Mouse (Mus musculus) C2C12 (cell line): ENCODE data around the gene Atmin.

Source experiments
- CTCF ChIP-seq: IDR thresholded peaks from one replicate; pipeline ENCODE4 v1.5.1; 2011; ENCODE audit not compliant: control insufficient read depth, insufficient read depth, insufficient read length
- MAX ChIP-seq: IDR thresholded peaks from one replicate; pipeline ENCODE4 v1.6.1; 2011; ENCODE audit warnings: mild to moderate bottlenecking, control low read depth
- MYOD1 ChIP-seq: IDR thresholded peaks from one replicate; pipeline ENCODE4 v1.6.1; 2011; ENCODE audit warnings: low read depth; ENCODE audit not compliant: control insufficient read depth, insufficient read length

DNA sequence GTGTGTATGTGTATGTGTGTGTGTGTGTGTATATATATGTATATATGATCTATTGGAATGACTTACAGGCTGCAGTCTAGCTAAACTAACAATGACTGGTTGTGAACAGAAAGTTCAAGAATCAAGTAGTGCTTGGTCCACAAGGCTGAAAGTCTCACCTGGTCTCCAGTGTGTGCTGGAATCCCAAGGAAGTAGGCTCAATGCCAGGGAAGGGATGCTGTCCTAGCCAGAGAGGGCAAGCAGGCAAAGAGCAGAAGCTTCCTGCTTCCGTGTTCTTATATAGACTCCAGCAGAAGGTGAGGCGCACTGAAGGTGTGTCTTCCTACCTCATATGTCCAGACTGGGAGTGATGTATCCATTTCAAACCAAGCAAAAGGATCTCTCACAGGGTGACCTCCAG is 8.6 kb downstream of the Atmin start:
- TF ChIP-seq CTCF (no peak), MAX (no peak), MYOD1 (no peak)
